ENCODE assay signal across 35 mouse cellular contexts in the genomic region with DNA sequence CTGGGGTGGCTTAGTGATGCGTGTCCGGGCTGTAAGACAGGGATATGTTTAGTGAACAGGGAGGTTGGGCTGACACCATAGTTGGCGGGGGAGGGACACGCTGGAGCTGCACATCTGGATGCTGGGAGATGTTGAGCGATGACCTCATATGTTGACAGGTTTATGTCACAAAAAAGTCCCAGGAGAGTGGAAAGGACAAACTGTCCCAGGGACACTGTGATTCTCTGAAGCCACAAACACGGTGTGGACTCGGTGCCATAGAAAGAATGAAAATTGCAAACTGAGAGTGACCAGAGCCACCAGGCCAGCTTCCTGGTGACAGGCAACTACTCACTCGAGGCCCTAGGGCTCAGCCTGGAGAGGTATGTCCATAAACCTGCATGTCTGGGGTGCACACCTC.
"Had no signal": no experiment of that assay in that cellular context is flagged by ENCODE, and none has a peak within 500 bp of the region (broad histone marks: within the 10 kb centered on the region; RNA-seq: fewer than 3 reads in every experiment).

No protein-coding gene starts in this region.

- H3K4me2 ChIP-seq: heart, embryonic 11.5 days; heart, embryonic 12.5 days; heart, embryonic 13.5 days; heart, embryonic 15.5 days; hindbrain, embryonic 12.5 days; hindbrain, embryonic 13.5 days; hindbrain, embryonic 14.5 days; hindbrain, embryonic 15.5 days; intestine, embryonic 15.5 days; kidney, embryonic 15.5 days had no signal

- DNase-seq: heart, postnatal 10 days; heart, postnatal 14 days; heart, postnatal 36 days; heart, postnatal 4 days; kidney, adult 11 months; kidney, adult 18-20 months; kidney, adult 2 months; kidney, adult 8-10 months; kidney, adult 9 months; kidney, postnatal 10 days; kidney, postnatal 14 days; kidney, postnatal 25 days; kidney, postnatal 36 days; kidney, postnatal 4 days; layer of hippocampus, adult 9-11 months; layer of hippocampus, postnatal 36 days had no signal

- H3K9ac ChIP-seq: heart, embryonic 12.5 days; heart, embryonic 13.5 days; heart, embryonic 15.5 days; hindbrain, embryonic 12.5 days; hindbrain, embryonic 13.5 days; hindbrain, embryonic 14.5 days; hindbrain, embryonic 15.5 days; intestine, embryonic 15.5 days; kidney, embryonic 15.5 days had no signal

- H3K4me3 ChIP-seq: heart, embryonic 10.5 days; heart, embryonic 12.5 days; heart, embryonic 13.5 days; heart, embryonic 15.5 days; hindbrain, embryonic 10.5 days; hindbrain, embryonic 12.5 days; hindbrain, embryonic 13.5 days; hindbrain, embryonic 15.5 days; intestine, embryonic 15.5 days; kidney, embryonic 15.5 days; layer of hippocampus, adult 2 months had no signal

- H3K36me3 ChIP-seq: heart, embryonic 12.5 days; heart, embryonic 15.5 days; hindbrain, embryonic 12.5 days; hindbrain, embryonic 15.5 days; intestine, embryonic 15.5 days; kidney, embryonic 15.5 days had no signal

- H3K27me3 ChIP-seq: heart, embryonic 12.5 days; heart, embryonic 13.5 days; heart, embryonic 15.5 days; hindbrain, embryonic 12.5 days; hindbrain, embryonic 15.5 days; intestine, embryonic 15.5 days; kidney, embryonic 15.5 days had no signal

- H3K27ac ChIP-seq: heart, embryonic 13.5 days; heart, embryonic 15.5 days; hindbrain, embryonic 10.5 days; hindbrain, embryonic 13.5 days; hindbrain, embryonic 14.5 days; hindbrain, embryonic 15.5 days; hindbrain, postnatal 0 days; intestine, embryonic 15.5 days; kidney, embryonic 15.5 days; kidney, postnatal 0 days; layer of hippocampus, adult 2 months had no signal

- ATAC-seq: hindbrain, embryonic 16.5 days; hindbrain, postnatal 0 days; inflammation-experienced regulatory T-cells, adult 6 months; intestine, embryonic 15.5 days; intestine, embryonic 16.5 days; intestine, postnatal 0 days had no signal

- H3K4me1 ChIP-seq: heart, embryonic 12.5 days; heart, embryonic 15.5 days; hindbrain, embryonic 13.5 days; hindbrain, embryonic 15.5 days; intestine, embryonic 15.5 days had no signal

- H3K9me3 ChIP-seq: heart, embryonic 10.5 days; heart, embryonic 12.5 days; heart, embryonic 13.5 days; heart, embryonic 15.5 days; hindbrain, embryonic 10.5 days; hindbrain, embryonic 12.5 days; hindbrain, embryonic 13.5 days; hindbrain, embryonic 15.5 days; intestine, embryonic 15.5 days; kidney, embryonic 15.5 days had no signal
